Mouse (Mus musculus) gastrocnemius, postnatal 25 days (tissue): ENCODE measurements around the gene Sfn. TPM values are rescaled to one million over a fixed set of nuclear protein-coding genes. Genes with fewer than 3 reads are reported as not detected.

Experiments used
- DNase-seq: peaks from one replicate; pipeline ENCODE4 v3.0.0; 2022
- microRNA-seq, 2 experiments: library from miRNA; unstranded; fragments of <30 nt; microRNA quantifications; one replicate each; pipeline ENCODE4 v1.2.0; 2021; ENCODE audit warnings: borderline replicate concordance in 2 of 2
- total RNA-seq, 2 experiments: library from RNA; stranded (reverse); gene quantifications; 1 replicate in 1 of 2; 2 replicates in 1 of 2; pipeline ENCODE4 v1.2.3; 2021

The Sfn gene
- total RNA-seq, 2 experiments from 2014 or later = 1.1 to 1.2 TPM

DNA sequence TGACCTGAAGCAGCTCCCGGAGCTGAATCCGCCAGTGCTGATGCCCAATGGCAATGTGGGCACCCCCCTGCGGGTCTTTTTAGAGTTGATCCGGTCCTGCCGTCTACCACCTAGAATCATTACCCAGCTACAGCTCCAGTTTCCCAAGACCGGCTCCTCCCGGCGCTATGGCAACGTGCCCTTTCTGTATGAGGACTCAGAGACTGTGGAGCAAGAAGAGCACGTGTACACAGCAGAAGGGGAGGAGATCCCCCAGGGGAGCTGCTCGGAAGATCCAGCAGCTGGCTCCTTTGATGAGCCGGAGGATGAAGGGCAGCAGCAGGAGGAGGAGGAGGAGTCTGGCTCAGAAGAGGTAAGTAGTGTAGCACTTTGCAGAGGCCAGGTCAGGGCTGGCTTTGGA is 24.0 kb downstream of the Sfn start:
- DNase-seq = no peak

DNA sequence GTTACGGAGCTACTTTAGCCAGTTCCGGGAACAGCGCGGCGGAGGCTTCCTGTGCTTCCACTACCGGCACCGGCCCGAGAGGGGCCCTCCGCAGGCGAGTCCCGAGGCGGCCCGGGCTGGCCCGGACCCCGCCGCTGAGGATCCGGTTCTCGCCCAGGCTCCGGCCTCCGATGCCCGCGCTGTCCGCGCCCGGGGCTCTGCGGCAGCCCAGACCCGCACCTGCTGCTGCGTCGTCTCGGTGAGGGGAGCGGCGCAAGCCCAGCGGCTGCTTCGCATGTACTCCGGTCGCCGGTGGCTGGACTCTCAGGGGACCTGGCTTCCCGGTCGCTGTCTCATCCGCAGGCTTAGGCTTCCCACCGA is 27.1 kb downstream of the Sfn start:
- DNase-seq = no peak

DNA sequence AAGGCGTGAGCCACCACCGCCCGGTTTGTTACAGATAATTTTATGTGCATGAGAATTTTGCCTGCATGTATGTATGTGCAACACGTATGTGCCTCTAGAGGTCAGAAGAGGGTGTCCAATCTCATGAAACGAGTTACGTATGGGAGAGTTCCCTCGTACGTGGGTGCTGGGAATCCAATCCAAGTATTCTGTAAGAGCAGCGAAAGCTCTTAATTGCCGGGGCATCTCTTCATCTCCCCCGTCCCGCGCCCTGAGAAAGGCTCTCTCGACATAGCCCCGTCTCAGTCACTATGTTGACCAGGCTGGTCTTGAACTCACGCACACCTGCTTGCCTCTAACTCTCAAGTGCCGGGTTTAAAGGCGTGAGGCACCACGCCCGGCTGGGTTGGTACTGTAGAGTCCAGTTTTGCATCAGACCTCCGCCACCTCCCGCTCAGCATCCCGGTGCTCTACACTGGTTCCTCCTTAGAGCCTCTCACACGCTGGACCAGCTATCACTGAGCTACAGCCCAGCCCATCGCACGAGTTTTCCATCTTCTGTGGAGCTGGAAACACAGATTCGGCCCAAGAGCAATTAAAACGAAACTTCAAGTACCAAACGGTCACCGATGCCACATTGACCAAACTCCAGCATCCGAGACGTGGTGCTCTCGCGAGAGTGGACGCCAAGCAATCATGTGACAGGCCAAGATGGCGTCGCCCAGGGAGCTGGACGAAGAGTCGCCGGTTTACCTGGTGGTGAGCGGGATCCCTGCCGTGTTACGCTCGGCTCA is 27.7 kb downstream of the Sfn start, which contains the start of gene Gpatch3:
TSS of gene Gpatch3 (plus strand) at position 676 of the 773 bp plus-strand sequence.
- DNase-seq = peak; percentile 85

DNA sequence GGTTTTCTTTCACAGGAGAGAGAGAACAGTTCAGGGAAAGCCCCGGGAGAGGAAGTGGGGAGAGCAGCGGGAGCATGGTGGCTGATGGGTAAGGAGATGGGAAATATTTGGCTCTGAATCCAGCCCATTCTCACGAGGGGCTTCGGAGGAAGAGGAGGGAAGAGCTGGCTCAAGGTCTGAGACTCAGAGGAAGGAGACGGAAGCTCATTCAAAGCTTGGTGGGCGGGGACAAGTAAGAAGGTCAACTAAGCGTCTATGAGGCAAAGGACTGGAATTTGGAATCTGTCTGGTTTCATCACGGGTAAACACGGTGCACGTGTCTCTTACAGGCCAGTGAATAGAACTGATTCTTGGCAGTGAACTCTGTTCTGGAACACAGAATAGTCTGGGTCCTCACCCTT is 31.9 kb downstream of the Sfn start:
- DNase-seq = no peak

DNA sequence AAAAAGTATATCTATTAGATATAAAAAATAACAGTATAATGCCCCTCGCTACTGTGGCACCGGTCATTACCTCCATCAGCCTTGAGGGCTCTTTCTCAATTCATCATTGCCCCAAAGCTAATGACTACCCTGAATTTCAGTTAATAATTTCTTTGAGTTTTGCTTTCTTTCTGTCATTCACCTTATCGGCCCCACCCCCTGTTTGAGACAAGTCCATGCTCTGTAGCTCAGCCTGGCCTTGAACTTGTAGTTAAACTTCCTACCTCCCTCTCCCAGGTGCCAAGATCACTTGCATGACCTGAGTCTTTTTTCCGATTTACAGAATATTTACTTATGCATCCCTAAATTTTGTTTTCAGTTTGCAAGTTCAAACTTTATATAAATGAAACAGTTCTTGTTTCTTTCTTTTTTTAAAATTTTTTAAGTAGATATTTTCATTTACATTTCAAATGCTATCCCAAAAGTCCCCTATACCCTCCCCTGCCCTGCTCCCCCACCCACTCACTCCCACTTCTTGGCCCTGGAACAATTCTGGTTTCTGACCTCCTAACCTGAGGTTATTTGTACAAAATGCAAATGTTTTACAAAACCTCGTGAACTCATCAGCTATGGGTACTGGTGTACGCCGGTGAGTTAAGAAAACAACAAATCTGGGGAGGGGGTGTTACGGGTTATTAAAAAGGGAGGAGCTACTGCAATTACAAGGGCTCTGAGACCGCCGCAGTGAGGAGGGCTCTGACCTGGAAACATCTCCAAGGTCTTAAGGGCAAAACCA is 32.5 kb downstream of the Sfn start:
- no peak for DNase-seq

DNA sequence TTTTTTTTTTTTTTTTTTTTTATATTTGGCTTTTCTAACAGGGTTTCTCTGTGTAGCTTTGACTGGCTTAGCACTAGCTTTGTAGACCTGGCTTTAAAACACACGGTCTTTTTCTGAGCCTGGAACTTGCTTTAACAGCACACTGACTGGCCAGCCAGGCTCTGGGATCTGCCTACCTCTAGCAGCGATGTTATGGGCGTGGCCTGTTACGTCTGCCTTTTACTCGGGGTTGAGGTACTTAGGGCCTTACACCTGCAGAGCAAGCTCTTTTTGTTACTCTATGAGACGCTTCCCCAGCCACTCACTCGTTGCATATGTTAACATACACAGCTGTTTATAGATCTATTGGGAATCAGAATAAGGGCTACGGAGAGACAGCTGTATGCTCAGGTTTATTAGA is 34.7 kb downstream of the Sfn start:
- DNase-seq = no peak

DNA sequence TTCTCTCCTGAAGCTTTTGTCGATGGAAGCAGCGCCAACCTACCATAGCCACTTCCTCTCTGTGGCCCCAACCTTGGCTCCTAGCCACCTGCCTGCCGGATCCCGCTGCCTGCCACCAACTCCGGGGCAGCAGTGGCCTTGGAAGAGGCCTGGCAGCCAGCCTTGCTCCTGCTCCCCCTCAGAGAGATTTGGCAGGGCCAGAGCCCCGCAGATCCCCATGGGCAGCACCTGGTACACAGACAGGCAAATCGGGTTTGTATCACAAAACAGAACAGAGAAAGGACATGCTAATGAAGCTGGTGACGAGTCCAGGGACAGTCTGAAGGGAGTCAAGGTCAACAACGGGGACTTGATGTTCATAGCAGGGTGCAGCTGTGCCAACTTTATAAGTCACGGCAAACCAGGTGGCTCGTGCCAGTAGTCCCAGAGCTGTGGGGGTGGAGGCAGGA is 38.8 kb downstream of the Sfn start:
- DNase-seq = no peak

DNA sequence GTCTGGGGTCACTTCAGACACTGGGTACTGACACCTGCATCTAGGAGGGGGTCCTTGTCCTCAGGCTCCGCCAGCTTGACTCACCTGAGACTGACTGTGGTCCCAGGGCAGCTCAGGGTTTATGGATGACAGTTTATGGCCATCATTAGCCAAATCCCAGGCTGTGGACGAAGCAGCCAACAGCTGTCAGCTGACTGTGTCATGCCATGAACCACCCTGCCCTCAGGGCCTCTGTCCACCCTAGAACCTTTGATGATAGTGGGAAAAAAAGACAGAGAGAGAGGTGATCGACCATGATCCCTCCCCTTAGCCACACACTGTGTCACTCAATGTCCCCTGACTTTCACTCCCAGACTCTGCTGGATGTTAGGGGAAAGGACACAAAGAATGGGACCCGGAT is 40.3 kb downstream of the Sfn start:
- no peak for DNase-seq

DNA sequence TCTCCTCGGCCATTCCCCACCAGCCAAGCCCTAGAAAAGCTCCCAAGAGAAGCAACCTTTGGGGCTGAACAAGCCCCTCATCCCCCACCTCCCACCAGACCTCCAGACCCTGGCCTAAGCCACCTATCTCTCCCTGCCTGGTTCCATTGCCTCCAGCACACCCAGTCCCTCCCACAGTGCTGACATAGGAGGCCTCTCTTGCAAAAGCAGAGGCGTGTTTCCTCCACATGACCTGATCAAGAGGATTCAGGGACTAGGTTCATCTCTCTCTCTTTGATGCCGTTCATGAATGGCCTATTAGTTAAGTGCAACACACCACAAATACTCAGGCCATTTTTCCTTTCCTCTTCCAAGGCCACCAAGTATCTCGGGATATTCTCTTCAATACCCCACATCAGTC is 42.1 kb downstream of the Sfn start:
- no peak for DNase-seq

DNA sequence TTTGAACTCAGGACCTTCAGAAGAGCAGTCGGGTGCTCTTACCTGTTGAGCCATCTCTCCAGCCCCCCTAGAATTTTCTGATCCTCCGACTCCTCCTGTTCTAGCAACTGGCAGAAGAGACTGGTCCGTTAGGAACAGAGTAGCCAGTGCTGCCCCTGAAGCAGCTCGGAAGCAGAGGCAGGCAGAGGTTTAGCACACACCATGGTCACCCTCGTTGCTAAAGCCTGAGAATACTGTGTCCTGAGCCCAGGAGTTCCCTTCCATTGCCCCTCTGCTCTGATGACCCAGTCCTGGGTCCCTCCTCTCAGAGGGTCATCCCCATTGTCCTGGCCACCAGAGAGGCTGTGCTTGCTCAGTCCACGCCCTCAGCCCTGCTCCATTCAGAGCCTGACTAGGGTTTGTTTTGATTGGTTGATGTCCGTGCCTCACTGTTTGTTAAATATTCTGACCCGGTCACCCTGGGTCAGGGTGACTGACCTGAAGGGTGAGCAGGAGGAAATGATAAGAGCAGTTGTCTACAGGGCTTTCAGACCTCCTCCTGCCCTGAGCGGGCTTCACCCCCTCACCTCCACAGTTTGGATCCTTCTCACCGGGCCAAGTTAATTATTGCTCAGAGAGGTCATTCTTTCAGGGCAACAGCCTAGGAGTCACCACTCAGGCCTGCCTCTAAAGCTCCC is 44.8 kb downstream of the Sfn start:
- no peak for DNase-seq

DNA sequence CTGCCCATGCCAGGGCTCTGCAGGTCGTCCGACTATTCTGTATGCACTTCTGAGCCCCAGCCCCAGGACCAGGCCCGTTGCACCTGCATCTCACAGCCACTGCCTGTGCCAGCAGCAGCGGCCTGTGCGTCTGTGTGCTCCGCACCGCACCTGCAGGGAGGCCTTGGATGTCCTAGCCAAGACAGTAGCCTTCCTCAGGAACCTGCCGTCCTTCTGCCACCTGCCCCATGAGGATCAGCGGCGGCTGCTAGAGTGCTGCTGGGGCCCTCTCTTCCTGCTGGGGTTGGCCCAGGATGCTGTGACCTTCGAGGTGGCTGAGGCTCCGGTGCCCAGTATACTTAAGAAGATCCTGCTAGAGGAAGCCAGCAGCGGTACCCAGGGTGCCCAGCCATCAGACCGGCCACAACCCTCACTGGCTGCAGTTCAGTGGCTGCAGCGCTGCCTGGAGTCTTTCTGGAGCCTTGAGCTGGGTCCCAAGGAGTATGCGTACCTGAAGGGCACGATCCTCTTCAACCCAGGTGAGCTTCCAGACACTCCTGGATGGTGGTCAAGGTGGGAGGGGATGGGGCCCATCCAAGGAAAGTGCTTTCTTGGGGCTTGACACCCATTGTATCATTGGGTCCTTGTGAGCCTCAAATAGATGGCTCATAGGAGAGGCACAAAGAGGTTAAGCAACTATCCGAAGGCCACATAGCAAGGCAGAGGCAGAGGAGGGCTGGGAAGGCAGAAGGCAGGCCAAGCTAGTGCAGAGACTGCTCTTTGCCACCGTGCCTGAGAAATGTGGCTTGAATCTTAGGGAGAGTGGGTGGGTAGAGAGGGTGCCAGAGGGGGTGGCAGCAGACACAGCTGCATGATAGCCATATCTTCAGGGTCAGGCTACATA is 48.3 kb downstream of the Sfn start:
- DNase-seq = no peak

DNA sequence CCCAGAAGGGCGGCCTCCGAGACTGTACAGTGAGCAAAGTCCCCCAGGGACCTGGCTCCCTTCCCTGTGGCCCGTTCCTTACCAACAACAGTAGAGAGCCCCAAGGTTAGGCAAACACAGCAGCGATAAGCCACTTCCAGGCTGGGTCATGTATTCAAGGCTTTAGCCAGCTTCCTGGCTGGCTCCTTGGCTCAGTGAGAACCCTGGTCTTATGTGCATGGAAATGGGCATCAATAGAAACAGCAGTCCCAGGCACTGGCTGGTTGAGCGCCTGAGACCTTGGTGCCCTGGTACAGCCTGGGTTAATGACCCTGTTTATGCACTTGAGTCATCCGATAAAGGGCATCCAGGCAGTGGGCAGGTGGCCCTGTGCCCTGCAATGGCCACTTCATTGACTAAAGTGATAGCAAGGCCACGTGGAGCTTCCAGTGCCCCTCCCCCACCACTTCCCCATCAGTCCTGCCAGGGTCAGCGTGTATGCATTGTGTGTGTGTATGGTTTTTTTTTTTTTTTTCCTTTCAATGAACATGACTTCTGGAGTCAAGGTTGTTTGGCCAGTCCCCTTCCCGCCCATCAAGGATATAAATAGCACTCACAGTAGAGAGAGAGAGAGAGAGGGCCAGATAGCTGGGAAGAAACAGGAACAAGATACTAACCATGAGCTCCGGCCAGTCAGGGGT is 49.1 kb downstream of the Sfn start, which contains the start of gene Nr0b2:
TSS of gene Nr0b2 (plus strand) at position 609 of the 680 bp plus-strand sequence.
- DNase-seq = no peak

DNA sequence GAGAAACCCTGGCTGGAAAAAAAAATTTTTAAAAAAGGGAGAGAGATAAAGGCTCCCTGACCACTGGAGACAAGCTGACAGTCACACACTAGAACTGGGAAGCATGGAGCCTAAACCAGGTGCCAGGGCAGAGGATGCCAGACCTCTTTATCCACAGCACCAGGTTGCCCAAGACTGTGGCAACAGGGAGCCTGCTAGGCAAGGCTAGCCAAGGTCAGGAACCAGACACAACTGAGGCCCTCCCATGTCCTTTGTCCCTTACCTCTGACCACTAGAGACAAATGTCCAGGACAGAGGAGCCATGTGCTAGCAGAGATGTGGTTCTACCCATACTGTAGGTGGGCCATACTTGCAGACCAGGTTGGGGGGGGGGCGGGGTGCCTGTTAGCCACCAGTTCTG is 49.9 kb downstream of the Sfn start:
- no peak for DNase-seq

Small RNAs within 50 kb of the gene (microRNA-seq; reads per million reads assigned to microRNA genes)
- 0 reads per million in 2 experiments for gene Gm23158

Other genes starting within 250 kb of the Sfn start
- 10 to 100 TPM; 76.3 to 85.0 TPM for gene Wdtc1, start 248.7 kb downstream of the Sfn start, total RNA-seq
- 1 to 10 TPM; 8.0 to 9.1 TPM for gene Slc9a1, start 232.5 kb downstream of the Sfn start, total RNA-seq
- gene Tent5b, start 122.0 kb downstream of the Sfn start, total RNA-seq = 1 to 10 TPM in 1 of 2 experiments, under 1 TPM in 1; 0.38 to 1.2 TPM
- under 1 TPM; 0.77 to 0.96 TPM for gene Trnp1, start 103.6 kb downstream of the Sfn start, total RNA-seq
- gene Kdf1, start 83.2 kb downstream of the Sfn start, total RNA-seq = not detected
- 10 to 100 TPM; 40.3 to 44.7 TPM for gene Nudc, start 56.2 kb downstream of the Sfn start, total RNA-seq
- gene Nr0b2, start 48.8 kb downstream of the Sfn start, total RNA-seq = not detected
- gene Gpatch3, start 27.4 kb downstream of the Sfn start, total RNA-seq = 1 to 10 TPM; 2.1 to 3.6 TPM
- 1 to 10 TPM; 4.6 to 4.9 TPM for gene Gpn2, start 17.8 kb downstream of the Sfn start, total RNA-seq
- gene Zdhhc18, start 48.0 kb upstream of the Sfn start, total RNA-seq = 10 to 100 TPM; 22.9 to 24.3 TPM
- 1 to 10 TPM; 8.3 to 9.6 TPM for gene Pigv, start 70.5 kb upstream of the Sfn start, total RNA-seq
- 10 to 100 TPM; 19.6 to 21.7 TPM for gene Arid1a, start 154.6 kb upstream of the Sfn start, total RNA-seq